Comparison of ENCODE assay signal across 9 mouse cellular contexts in the genomic region with DNA sequence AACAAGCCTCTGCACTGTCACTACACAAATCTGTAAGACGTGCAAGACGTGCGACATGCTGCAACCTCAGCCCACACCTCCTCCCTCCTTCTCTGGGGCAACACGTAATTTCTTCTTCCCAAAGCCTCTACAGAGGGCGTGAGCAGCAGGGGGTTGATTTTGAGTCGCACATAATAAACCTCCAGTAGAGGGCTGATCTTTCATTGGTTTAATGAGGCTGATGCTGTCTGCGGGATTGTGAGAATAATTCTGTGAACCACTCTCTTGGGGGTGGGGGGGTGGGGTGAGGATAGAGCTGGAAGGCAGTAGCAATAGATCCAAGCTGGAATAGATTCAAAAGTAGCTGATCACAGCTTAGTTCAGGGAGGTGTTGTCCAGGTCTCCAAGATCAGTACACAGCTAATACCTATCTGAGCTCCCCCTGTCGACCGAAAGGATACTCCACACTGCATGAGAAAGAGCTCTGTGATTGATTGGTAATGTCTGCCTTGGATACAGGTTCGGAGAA.
DNase-seq lines count a peak whose midpoint lies in the region; ATAC-seq lines count a peak whose summit lies in the region.
"Had no signal": no experiment of that assay in that cellular context is flagged by ENCODE, and none has a peak within 500 bp of the region (broad histone marks: within the 10 kb centered on the region; RNA-seq: fewer than 3 reads in every experiment).

No protein-coding gene starts in this region.

- no peaks in the 10 kb centered on the region for H3K27me3 ChIP-seq in midbrain, embryonic 11.5 days (ENCODE audit: control insufficient read depth, insufficient read depth, low read length)
- H3K27me3 ChIP-seq in midbrain, embryonic 10.5 days (ENCODE audit: low read depth, poor library complexity, severe bottlenecking): peaks cover 14% of the 10 kb centered on the region
- H3K27me3 ChIP-seq in forebrain, embryonic 10.5 days (ENCODE audit: poor library complexity, severe bottlenecking): peaks cover 16% of the 10 kb centered on the region
- H3K27me3 ChIP-seq in limb, embryonic 12.5 days: peaks cover 26% of the 10 kb centered on the region

- no peaks in the 10 kb centered on the region for H3K9me3 ChIP-seq in midbrain, embryonic 11.5 days (ENCODE audit: control insufficient read depth, low read length)
- no peaks in the 10 kb centered on the region for H3K9me3 ChIP-seq in midbrain, embryonic 10.5 days (replicated peaks)
- peaks cover 15% of the 10 kb centered on the region for H3K9me3 ChIP-seq in forebrain, embryonic 10.5 days
- no peaks in the 10 kb centered on the region; the same call in 1 of the 2 replicates for H3K9me3 ChIP-seq in limb, embryonic 12.5 days

- H3K27ac ChIP-seq in midbrain, embryonic 11.5 days (ENCODE audit: low read depth, low read length): no peak overlapping the region
- H3K27ac ChIP-seq in midbrain, embryonic 10.5 days (replicated peaks): no peak overlapping the region
- H3K27ac ChIP-seq in forebrain, embryonic 10.5 days: peak overlapping the region; percentile 77
- no peak overlapping the region for H3K27ac ChIP-seq in limb, embryonic 12.5 days
- H3K27ac ChIP-seq: liver, embryonic 14.5 days had no signal

- no peaks in the 10 kb centered on the region for H3K36me3 ChIP-seq in midbrain, embryonic 11.5 days (ENCODE audit: control insufficient read depth, insufficient read depth, low read length)
- H3K36me3 ChIP-seq in midbrain, embryonic 10.5 days: no peaks in the 10 kb centered on the region
- no peaks in the 10 kb centered on the region for H3K36me3 ChIP-seq in forebrain, embryonic 10.5 days (replicated peaks)
- no peaks in the 10 kb centered on the region for H3K36me3 ChIP-seq in limb, embryonic 12.5 days

- H3K4me2 ChIP-seq in midbrain, embryonic 11.5 days: no peak overlapping the region
- peak overlapping the region; percentile 23; the same call in 1 of the 2 replicates for H3K4me2 ChIP-seq in limb, embryonic 12.5 days

- 30% methylated on average over 10 of the region's 10 CpGs for WGBS in midbrain, embryonic 11.5 days
- WGBS in midbrain, embryonic 10.5 days: 47% methylated on average over 10 of the region's 10 CpGs
- WGBS in forebrain, embryonic 10.5 days: 34% methylated on average over 10 of the region's 10 CpGs
- 25% methylated on average over 10 of the region's 10 CpGs for WGBS in limb, embryonic 12.5 days

- DNase-seq in midbrain, embryonic 11.5 days (ENCODE audit: low spot score, missing footprints): peak; percentile 91
- no peak for DNase-seq in midbrain, embryonic 10.5 days (ENCODE audit: low spot score)
- DNase-seq in forebrain, embryonic 10.5 days (ENCODE audit: extremely low spot score, low spot score): peak; percentile 65
- peak; percentile 42 for DNase-seq in telencephalon, adult 2 months (ENCODE audit: low read depth, low spot score)
- DNase-seq in layer of hippocampus, postnatal 10 days (ENCODE audit: low spot score in 2 of 2): no peak
- no peak for DNase-seq in adrenal gland, postnatal 14 days

- no peak overlapping the region for H3K4me3 ChIP-seq in midbrain, embryonic 11.5 days (ENCODE audit: low read depth, low read length)
- no peak overlapping the region for H3K4me3 ChIP-seq in midbrain, embryonic 10.5 days
- H3K4me3 ChIP-seq in forebrain, embryonic 10.5 days: peak overlapping the region; percentile 24; the same call in 1 of the 2 replicates
- H3K4me3 ChIP-seq in limb, embryonic 12.5 days (replicated peaks): no peak overlapping the region

- peaks cover 14% of the 10 kb centered on the region for H3K4me1 ChIP-seq in midbrain, embryonic 11.5 days (ENCODE audit: control insufficient read depth, insufficient read depth, low read length)
- peaks cover 56% of the 10 kb centered on the region for H3K4me1 ChIP-seq in midbrain, embryonic 10.5 days
- peaks cover 71% of the 10 kb centered on the region for H3K4me1 ChIP-seq in forebrain, embryonic 10.5 days
- peaks cover 25% of the 10 kb centered on the region for H3K4me1 ChIP-seq in limb, embryonic 12.5 days (replicated peaks)

- ATAC-seq in midbrain, embryonic 11.5 days (ENCODE audit: low FRiP score): peak; percentile 46; the same call in 1 of the 2 replicates
- 0 out of 2 replicates have a peak, but pooled peaks have one; percentile 41 for ATAC-seq in limb, embryonic 12.5 days (ENCODE audit: insufficient number of reproducible peaks, insufficient read depth, low FRiP score, low TSS enrichment, low read depth)
- ATAC-seq: inflammation-experienced regulatory T-cells, adult 6 months had no signal

- H3K9ac ChIP-seq in midbrain, embryonic 11.5 days (ENCODE audit: low read length): no peak overlapping the region
- no peak overlapping the region for H3K9ac ChIP-seq in limb, embryonic 12.5 days (replicated peaks)
- H3K9ac ChIP-seq: liver, embryonic 14.5 days had no signal

Comparison
In these comparisons a context has a peak if more than half of its experiments do, and no peak if none do; other contexts are left out.
1. DNase-seq: peak in midbrain, embryonic 11.5 days (single experiment), forebrain, embryonic 10.5 days (single experiment) and telencephalon, adult 2 months (single experiment); none in midbrain, embryonic 10.5 days (single experiment), layer of hippocampus, postnatal 10 days (0 of 2) and adrenal gland, postnatal 14 days (single experiment).